Mouse (Mus musculus) thymus, adult 18-20 months (tissue): Measurements from ENCODE around the gene Atrn.

Experiments used
- DNase-seq, 2 experiments: peaks; one replicate each; pipeline ENCODE4 v3.0.0; 2022; ENCODE audit warnings: mixed read lengths in 2 of 2

Gene Atrn

DNA sequence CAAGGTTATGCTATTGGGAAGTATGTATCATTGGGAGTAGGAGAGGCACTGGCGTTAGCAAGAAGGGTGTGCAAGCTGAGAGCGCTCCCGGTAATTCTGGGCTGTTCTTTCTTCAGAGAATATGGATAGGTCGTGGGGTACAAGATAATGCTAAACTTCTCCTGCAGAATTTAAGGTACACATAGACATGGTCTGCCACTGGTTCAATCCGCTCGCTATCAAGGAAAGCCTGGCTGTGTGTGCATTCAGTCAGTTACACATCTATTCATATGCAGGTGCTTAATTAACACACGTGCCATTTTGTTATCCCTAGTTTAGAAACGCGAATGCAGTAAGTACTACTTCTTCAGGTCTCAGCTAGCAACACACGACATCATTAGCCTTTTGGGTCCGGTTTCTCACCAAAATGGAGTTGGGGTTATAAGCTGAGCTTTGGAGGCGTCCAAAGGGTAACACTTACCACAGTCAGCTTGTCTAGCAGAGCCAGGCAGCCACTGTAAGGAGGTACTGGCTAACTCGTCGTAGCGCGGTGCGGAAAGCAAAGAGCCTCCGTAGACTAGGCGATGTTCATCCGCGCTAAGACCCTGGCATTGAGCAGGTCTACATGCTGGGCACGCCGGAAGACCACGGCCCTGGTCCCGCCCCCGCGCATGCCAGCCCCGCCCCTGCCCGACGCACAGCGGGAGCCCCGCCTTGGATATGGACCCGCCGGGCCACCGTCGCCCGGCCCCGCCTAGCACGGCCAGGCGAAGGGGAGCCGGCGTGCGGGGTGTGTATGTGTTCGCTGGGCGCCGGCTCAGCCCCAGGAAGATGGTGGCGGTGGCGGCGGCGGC, at the start of gene Atrn, which contains the start of gene 4930402H24Rik:
TSS of gene Atrn (plus strand) at position 745 of the 833 bp plus-strand sequence.
TSS of gene 4930402H24Rik (minus strand) at position 656 of the 833 bp plus-strand sequence.
- peak; percentile 85 to 88 for DNase-seq

DNA sequence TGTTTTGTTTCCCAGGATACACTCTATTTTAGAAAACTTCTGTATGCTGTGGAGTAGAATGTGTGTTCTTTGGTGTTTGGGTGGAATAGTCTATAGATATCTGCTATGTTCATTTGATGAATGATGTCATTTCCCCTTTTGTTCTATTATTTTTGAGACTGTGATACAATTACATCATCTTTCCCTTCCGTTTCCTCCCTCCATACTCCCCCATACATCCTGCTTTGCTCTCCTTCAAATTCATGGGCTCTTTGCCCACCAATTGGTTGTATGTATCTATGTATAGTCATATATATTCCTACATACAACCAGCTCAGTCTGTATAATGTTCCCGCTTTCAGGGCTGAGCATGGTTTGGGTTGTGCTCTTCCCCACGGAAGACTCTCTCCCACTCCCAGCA, 44.2 kb upstream of the Atrn start:
- DNase-seq = no peak

DNA sequence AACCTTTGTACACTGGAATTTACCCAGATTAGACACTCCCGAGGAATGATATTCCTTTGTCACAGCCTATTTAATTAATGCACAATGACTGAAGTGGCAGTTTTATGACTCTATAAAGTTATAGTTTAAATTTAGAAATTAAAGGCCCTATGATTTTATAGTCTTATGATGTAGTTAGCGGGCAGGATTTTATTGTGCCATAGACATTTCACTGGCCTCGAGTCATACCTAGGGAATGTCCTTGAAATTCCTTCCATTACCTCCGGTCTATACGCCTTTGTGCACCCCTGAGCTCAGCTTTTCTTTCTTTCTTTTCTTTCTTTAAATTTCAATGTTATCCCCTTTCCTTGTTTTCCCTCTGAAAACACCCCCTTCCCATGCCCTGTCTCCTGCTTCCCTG, 35.4 kb upstream of the Atrn start:
- DNase-seq = no peak

DNA sequence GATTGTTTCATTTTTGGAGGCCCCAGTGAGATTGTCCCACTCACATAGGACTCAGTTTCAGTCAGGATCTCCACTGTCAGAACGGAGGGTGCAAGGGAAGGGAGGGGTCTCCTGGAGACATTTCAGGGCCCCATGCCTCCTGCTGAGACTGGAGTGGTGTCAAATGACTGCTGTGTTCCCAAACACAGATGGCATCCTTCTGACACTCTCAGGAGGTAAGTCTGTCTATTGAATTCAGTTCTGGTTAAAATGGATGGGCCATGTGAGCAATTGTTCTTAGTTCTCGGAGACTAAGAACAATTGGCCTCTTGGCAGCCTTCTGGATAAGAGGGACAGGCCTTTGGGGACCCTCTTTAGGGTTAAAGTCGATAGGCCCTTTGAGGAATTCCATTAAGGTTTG, 28.9 kb upstream of the Atrn start:
- no peak for DNase-seq

DNA sequence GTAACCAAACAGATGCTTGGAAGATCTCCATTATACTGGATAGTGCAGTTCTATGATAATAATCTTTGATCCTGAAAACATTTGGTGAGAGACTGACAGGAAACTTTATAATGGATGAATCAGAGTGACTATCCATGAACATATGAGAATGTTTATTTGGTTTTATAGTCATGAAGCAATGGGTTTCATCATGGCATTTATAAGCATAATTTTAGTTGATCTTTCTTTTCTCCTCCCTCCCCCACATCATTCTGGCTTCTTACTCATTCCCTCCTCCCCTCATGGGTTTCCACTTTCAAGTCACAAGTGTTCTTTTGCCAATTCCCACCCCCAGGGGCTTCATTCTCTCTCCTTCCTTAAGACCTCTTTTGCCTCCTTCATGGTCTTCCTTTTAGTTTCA, 19.3 kb upstream of the Atrn start:
- no peak for DNase-seq

DNA sequence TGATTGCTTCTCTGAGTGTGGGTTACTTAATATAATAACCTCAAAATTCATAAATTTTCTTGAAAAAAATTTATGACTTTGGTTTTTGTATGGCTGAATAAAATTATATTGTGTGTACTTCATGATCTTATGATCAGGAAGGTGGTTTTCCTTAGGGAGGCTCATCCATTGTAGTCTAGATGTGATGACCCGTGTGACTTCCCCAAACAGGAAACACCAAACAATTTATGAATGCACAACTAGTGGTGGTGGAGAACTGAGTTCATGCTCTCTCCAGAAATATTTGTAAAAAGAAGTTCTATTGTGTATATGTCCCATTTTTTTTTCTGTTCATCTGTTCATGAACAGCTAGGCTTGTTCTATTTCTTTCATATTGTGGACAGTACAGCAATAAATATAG, 18.8 kb upstream of the Atrn start:
- DNase-seq = no peak

DNA sequence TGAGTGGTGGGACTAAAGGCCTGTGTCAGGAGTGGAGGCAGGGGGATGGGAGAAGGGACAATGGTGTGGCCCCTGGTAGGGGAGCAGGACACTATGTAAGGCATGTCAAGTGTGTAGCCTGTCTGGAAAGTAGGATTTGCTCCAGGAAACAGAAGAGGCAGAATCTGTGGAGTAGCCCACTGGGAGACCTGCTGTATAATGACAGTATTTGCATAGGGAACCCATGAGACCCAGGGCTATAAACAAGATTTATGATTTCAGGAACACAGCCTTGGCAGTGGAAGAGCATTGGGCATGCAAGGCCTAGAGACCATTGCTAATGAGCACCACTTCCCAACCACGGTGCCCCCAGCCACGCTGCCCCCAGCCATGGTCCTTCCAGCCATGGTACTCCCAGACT, 9.4 kb upstream of the Atrn start:
- no peak for DNase-seq

DNA sequence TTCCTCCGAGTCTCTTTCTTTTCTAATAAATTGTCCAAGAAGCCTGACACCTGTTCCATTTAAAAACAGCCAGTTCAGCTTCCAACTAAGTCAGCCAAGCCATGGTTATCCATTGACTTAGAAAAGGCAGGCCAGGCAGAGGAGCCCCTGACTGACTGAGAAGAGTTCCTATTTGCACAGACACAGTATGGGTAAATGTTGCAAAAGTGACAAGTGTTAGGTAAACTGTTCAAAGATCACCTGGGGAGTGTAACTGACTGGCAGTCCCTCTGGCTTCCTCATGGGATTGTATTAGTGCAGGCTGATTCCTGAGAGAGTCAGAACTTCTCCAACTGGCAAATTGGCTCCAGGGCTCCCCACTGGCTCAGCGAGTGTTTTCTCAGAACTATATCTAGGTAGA, 8.4 kb upstream of the Atrn start:
- no peak for DNase-seq

DNA sequence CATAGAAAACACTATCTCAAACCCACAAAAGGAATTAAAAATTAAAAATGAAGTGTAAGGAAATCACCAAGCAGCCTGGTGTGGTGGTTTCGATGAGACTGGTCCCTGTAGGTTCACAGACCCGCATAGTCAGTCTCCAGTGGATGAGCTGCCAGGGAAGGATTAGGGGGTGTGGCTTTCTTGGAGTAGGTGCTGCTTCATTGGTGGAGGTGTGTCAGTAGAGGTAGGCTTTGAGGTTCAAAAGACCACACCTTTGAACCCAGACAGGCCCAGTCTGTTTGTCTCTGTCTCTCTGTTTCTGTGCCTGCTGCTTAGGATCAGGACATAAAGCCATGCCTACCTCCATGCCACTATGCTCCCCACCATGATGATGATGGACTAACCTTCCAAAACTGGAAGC, 7.5 kb upstream of the Atrn start:
- DNase-seq = no peak

DNA sequence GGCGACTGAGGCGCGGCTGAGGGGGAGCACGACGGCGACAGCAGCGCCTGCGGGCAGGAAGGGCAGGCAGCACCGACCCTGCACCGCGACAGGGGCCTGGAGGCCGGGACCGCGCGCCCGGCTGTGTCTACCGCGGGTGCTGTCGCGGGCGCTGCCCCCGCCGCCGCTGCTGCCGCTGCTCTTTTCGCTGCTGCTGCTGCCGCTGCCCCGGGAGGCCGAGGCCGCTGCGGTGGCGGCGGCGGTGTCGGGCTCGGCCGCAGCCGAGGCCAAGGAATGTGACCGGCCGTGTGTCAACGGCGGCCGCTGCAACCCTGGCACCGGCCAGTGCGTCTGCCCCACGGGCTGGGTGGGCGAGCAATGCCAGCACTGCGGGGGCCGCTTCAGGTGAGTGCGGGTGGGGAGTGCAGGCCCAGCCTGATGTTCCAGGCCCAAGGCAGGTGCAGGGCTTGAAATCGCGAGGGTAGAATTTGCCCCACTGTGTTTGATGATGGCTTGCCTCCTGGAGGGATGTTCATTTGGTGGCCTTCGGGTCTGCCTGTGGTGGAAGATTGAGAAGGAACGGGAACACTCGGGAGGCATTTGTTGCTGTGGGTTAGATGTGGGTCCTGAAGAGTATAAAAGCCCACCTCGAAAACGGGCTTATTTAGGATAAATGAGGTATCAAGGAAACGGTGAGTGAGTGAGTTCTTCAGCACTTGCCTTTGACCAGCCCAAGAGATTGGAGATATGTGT, 455 bp downstream of the Atrn start:
- peak; percentile 28 to 30 for DNase-seq

DNA sequence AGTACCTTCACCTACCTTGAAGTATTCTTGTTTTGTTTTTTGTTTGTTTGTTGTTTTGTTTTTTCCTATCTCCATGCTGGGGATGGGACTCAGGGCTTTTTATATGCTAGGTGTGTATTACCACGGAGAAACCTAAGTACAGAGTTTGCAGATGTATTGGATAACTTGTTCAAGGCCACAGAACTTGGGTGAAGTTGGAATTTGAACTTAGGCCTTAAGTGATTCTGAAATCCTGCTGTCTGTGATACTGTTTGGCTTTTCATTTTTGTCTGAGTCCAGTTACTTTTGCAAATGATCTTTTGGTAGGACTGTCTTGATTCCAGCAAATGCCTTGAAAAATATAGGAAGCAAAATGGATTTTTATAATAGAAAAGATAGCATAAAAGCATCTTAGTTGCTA, 5.4 kb downstream of the Atrn start:
- DNase-seq = no peak

DNA sequence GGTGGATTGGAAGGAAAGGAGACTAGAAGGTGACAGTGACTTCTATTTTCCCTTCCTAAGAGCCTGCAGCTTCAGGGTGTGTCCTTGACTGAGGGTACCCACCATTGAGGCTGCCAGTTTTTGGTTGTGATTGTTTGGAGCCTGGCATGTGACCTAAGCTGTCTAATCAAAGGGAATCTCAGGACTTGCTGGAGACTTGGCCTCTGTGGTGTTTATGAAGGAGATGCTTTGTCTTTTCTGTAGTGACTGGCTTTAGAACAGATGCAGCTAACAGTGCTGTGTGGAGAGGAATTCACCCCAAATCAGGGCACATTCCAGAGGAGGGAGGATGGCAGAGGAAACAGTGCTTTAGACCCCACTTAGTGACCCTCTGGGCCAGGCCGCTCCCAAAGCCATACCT, 8.6 kb downstream of the Atrn start:
- no peak for DNase-seq

DNA sequence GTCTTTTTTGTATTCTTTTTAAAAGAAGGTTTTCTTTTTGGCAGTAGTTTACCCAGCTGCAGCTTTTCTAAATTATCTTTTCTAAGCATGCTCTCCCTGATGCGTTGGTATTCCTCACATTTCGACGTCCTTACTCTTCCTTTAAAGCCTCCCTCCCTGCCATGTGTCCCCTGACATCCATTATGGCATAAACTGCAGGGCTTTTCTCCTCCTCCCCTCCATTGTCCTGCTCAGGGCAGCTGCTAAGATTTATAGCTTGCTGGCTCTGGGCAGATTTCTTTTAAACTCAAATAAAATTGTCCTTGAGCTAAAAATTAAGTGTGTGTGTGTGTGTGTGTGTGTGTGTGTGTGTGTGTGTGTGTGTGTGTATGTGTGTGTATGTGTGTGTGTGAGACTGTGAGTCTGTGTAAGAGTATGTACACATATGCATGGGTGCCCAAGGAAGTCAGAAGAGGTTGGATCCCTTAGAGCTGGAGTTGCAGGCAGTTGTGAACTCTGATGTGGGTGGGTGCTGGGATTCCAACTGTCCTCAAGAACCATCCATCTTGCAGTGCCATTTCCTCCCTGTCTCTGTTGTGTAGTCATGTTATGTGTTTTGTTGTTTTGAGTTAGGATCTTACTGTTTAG, 10.3 kb downstream of the Atrn start:
- no peak for DNase-seq

DNA sequence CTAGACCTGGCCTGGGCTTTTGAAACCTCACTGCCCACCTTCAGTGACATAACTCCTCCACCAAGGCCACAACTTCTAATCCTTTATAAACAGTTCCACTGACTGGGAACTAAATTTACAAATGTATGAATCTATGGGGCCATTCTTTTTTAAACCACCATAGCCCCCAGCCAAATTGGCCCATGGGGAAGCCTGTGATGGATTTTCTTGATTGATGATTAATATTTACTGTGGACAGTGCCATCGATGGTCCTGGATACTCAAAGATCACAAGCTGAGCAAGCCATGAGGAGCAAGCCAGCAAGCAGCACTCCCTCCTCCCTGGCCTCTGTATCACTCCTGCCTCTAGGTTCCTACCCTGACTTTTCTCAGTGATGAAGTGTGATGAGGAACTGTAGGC, 11.4 kb downstream of the Atrn start:
- no peak for DNase-seq

DNA sequence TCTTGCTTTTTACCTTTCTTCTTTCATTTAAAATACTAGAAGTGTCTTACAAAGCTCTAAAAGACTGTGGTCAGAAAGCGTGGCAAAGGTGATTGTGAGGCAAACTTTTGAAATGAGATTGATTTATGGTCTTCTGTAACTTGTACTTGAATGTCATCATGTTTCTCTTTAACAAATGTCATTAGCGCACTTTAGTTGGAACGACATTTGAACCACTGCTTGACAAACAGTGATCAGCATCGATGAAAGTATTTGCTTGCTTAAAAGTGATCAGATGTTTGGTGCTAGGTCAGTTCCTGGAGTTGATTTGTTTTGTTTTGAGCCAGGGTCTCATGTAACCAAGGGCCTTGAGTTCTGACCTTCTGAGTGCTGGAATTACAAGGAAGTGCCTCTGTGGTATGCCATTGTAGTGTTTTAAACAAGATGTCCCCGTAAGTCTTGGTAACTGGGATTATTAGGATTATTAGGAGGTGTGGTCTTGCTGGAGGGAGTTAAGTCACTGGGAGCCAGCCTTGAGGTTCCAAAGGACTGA, 12.8 kb downstream of the Atrn start:
- no peak for DNase-seq

DNA sequence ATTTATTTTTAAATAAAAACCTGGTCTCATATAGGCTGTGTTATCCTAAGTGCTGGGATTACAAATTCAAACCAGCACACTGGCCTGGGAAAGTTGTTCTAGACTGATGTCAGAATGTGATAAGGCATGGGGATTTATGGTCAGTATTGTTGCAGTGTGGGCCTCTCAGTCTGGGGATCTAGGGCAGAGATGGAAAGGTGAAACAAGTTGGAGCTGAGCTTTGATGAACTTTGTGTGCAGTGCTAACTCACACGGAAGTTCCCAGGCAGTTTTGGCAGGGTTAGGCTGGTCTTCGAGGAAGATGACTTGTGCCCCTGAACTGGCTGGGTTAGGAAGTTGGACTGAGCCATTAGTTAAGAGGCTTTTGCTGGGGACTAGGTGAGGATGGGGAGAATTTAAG, 18.7 kb downstream of the Atrn start:
- DNase-seq = no peak

DNA sequence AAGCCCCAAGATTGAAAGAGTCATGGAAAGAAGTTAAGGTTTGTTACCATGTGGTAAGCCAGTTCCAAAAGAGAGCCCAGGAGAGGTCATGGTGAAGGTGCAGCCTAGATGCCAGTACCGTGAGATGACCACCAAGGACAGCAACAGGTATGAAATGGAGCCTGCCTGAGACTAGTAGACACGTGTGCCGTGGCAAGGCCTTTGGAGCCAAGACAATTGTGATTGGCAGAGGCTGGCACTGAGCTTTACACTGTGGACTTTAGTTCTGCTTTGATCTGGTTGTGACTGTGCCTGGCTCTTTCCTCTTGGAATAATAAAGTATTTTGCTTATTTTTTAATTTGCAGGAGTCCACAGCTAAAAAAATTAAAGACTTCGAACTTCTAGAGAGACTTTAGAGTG, 21.7 kb downstream of the Atrn start:
- no peak for DNase-seq

DNA sequence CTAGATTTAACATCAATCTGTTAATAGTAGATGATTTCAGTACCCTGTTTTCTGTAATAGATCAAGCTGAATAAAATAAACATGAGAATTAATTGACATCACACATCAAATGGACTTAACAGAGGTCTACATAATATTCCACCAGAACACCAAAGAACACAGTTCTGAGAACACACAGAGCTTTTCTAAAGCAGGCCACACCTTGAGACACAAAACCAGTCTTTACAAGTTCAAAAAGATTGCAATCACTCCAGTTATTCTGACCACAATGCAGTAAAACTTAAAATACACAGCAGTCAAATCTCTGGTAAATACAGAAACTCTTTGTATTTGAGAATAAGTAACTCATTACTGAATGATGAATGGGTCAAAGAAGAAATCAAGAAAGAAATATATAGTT, 22.2 kb downstream of the Atrn start:
- no peak for DNase-seq

DNA sequence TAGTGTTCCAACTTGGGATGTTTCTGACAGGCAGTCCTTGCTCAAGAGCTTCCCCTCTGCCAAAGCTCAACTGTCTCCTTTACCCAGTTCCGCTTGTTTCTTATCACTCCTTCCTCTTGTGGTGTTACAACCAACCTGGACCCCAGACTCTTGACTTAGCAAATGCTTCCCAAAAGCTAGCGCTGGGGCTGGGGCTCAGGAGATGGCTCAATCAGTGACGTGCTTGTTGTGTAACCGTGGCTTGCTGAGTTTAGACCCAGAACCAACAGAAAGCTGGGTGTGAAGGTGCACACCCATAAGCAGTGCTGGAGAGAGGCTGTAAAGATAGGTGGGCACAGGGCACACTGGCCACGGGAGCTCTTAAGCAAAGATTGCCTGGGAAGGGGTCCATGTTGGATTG, 23.7 kb downstream of the Atrn start:
- DNase-seq = no peak

DNA sequence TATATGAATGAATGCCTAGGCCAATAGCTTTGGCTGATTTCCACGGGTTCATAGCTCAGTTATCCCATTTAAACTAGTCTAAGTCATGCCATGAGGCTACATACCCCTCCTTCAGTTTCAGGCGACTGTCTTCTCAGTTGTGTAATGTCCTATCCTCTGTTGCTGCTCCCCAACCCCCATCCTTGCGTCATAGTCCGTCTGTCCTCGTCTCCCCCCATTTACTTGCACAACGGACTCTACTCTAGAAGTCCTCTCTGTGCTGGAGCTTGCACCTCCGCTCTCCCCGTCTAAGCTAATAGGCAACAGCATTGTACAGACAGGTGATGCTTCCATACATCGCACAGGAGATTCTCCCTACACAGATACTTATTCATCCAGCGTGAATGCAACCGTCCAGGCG, 26.6 kb downstream of the Atrn start:
- DNase-seq = no peak

DNA sequence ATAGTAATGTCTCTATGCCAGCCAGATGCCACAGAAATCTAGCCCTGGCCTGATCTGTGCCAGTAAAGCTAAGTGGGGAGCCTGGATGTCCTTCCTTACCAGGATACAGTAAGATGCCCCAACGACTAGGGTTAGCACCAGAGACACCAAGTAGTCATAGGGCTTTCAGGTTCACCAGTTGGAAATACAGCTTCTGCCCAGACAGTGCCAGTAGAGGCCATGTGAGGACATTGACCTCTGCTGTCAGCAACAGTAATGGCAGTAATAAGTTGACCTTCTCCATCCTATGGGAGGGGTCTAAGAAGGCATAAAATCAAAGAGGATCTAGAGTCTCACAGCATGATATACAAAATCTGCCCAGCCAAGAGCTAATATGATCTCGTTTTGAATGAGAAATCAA, 43.5 kb downstream of the Atrn start:
- no peak for DNase-seq

DNA sequence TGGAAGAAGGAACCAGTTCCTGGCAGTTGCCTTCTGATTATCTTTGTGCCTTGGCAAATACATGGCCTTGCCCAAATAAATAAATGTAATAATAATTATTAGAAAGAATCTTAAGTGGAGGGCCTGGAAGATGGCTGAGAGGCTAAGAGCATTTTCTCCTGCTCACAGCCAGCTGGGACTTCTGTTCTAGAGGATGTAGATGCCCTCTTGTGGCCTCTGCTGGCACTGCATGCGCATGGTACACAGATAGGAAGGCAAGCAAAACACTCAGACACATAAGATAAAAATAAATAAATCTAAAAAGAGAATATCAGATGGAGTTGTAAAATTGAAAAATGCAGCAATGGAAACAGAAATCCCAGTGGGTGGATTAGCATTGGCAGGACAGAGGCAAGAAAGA, 44.3 kb downstream of the Atrn start:
- DNase-seq = peak; percentile 36 to 46

DNA sequence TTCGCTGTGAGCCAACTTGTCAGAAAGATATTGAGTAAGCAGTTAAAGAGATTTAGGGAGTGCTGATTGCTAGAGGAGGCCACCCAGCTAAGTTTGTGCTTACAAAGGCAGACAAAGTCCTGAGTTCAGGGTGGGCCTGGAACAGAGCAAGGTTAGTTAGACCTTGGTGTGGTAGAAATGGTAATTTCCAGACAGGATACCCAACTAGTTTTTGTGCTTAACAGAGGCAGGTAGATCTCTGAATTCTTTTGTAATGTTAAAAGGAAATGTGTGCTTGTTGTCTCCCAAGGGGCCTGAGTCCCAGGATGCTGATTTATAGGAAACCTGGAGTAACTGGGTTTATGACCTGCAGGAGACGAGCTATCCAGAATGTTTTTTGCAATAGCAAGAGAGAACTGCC, 52.6 kb downstream of the Atrn start:
- no peak for DNase-seq

DNA sequence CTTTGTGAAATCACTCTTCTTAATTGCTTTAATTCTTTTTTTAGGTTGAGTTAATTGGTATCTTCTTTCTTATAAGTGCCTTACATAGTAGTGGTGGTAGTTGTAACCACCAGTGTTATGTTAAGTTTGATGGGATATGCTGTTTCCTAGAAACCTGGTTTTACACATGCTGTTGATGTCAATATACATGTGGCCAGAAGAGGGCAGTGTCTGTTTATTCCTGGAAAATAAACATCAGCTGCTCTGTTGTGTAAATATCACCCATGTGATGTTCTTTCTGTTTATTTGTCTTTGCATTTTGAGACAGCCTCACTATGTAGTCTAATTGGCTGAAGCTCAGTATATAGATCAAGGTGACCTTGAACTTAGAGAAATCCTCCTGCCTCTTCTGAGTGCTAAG, 55.6 kb downstream of the Atrn start:
- DNase-seq = no peak
